Mouse (Mus musculus) lung, postnatal 0 days (tissue): Measurements from ENCODE around the gene Tmprss13.

Experiments used
- CTCF ChIP-seq: IDR thresholded peaks from 2 replicates; pipeline ENCODE4 v1.5.1; 2016; ENCODE audit warnings: antibody characterized with exemption, mild to moderate bottlenecking
- EP300 ChIP-seq: IDR thresholded peaks from 2 replicates; pipeline ENCODE4 v1.6.1; 2016; ENCODE audit warnings: antibody characterized with exemption, mild to moderate bottlenecking, control low read depth

- TF ChIP-seq EP300: no peak
- TF ChIP-seq CTCF: no peak
Observed at GRCm38 (mm10) chr9:45291481-45292168, 27.3 kb upstream of the Tmprss13 start.
